Mouse (Mus musculus): ENCODE measurements around the gene Nrp1.
A peak's percentile ranks its signal among the peaks of the same experiment; 100 is the strongest.

The Nrp1 gene

GRCm38 (mm10) chr8:128358406-128358755, at the start of gene Nrp1:
TSS of gene Nrp1 (plus strand) at chr8:128358604.
- DNase-seq (ENCODE audit: low read depth, low spot score), result peak; percentile 20

DNA sequence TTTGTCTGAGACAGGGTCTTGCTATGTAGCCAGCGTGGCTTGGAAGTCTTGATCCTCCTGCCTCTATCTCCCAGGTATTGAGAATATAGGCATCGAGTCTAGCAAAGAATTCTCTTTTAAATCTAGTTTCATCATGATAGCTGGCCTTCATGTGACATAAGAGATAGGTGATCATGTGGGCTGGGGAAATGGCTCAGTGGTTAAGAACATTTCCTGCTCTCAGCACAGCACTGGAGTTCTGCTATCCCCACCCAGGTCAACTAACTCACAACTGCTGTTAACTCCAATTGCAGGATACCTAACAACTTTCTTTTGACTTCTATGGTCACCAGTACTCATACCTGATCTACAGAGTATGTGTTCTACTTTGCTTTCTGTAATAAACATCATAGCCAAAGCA, 37.6 kb upstream of the Nrp1 start:
- DNase-seq (ENCODE audit: low read depth, low spot score), result no peak

GRCm38 (mm10) chr8:128327281-128327680, 31.1 kb upstream of the Nrp1 start:
- no peak for DNase-seq (ENCODE audit: low read depth, low spot score)

DNA sequence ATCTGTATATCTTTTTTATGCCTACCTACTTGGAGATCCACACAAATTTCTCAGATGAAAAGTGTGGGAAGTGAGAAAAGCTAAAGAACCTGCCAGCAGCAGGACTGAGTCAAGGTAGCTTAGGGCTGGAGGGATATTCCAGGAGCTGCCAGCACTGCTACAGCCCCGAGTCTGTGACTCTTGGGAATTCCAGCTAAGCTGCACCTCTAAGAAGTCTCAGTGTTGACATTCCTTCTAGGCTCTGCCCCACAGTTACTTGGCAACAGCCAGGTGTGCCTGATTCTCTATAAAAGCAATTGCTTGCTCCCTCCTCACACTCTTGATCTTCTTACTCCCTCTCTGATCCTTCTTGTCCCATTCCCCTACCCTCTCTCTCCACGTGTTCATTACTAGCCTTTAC, 30.5 kb upstream of the Nrp1 start:
- no peak for DNase-seq (ENCODE audit: low read depth, low spot score)

DNA sequence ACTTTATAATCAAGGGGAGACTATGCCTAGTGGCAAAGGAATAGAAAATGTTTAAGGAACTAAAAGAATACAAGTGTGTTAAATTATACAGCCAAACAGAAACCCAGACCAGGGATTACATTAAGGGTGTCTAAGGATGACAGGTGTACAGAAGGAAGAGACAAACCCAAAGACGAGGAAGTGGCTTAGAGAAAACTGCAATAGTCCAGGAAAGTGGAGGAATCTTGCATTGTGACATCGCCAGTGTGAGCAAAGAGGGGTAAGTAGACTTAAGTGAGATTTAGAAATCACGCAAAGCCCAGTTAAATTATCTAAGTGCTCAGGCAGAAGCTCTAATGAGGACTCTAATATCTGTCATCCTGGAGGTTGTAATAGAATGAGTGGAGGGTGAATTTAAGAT, 28.9 kb upstream of the Nrp1 start:
- DNase-seq (ENCODE audit: low read depth, low spot score), result no peak

DNA sequence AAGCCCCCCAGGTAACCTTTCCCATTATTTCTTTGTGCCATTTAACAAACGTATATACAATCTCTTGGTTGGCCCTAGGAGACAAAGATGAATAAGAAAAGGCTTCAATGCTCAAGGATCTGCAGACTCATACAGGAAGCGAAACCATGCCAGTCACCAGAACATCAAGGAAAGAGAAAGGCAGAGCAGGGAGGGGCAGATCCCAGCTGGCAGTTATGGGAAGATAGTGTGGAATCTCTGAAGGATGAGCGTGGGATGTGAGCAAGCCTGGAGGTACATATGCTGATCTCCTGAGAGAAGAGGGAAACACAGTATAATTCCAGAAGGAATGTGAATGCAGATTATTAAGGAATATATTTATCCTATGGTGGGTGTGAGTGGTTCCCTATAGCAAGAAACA, 22.4 kb upstream of the Nrp1 start:
- no peak for DNase-seq (ENCODE audit: low read depth, low spot score)

DNA sequence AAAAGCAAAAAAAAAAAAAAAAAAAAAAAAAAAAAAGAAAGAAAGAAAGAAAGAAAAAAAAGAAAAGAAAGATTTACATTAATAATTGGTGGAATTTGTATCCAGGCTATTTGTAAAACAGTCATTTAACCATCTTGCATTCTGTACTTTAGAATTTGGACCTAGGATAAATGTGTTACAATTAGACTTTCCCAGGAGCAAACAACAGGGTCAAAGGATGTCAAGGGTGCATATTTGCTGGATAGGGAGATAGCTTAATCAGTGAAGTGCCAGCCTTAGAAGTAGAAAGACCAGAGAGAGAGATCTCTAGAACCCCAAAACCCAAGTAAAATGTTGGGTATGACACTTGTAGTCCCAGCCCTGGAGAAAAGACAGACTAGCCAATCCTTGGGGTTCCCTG, 19.5 kb upstream of the Nrp1 start:
- DNase-seq (ENCODE audit: low read depth, low spot score), result no peak

GRCm38 (mm10) chr8:128339521-128339920, 18.9 kb upstream of the Nrp1 start:
- DNase-seq (ENCODE audit: low read depth, low spot score), result no peak

- DNase-seq (ENCODE audit: low read depth, low spot score), result no peak
Measured at GRCm38 (mm10) chr8:128350405-128350804, 8.0 kb upstream of the Nrp1 start.

- no peak for DNase-seq (ENCODE audit: low read depth, low spot score)
Measured at GRCm38 (mm10) chr8:128351211-128351610, 7.2 kb upstream of the Nrp1 start.

- no peak for DNase-seq (ENCODE audit: low read depth, low spot score)
Measured at GRCm38 (mm10) chr8:128352821-128353220, 5.6 kb upstream of the Nrp1 start.

- no peak for DNase-seq (ENCODE audit: low read depth, low spot score)
Measured at GRCm38 (mm10) chr8:128353999-128354398, 4.4 kb upstream of the Nrp1 start.

- no peak for DNase-seq (ENCODE audit: low read depth, low spot score)
Measured at GRCm38 (mm10) chr8:128355091-128355490, 3.3 kb upstream of the Nrp1 start.

DNA sequence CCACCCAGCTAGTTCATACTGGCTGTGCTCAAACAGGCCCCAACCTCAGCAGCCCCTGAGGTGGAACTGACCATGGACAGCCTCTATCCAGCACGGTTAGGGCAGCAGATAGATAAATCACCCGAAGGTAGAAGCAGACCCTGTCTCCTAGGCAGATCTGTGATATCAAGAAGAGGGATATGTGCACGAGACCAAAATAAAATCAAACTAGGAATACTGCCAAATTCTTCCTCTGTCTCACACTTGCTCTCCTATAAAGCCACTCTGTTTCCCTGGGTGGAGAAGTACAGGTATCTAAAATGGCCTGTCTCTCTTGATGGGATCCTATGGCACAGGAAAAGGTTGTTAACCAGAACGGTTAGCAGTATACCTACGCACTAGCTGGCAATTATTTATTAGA, 2.2 kb upstream of the Nrp1 start:
- no peak for DNase-seq (ENCODE audit: low read depth, low spot score)

GRCm38 (mm10) chr8:128356796-128357539, 1.4 kb upstream of the Nrp1 start:
- DNase-seq (ENCODE audit: low read depth, low spot score), result peak; percentile 59

GRCm38 (mm10) chr8:128357540-128358405, 631 bp upstream of the Nrp1 start:
- peak; percentile 39 for DNase-seq (ENCODE audit: low read depth, low spot score)

DNA sequence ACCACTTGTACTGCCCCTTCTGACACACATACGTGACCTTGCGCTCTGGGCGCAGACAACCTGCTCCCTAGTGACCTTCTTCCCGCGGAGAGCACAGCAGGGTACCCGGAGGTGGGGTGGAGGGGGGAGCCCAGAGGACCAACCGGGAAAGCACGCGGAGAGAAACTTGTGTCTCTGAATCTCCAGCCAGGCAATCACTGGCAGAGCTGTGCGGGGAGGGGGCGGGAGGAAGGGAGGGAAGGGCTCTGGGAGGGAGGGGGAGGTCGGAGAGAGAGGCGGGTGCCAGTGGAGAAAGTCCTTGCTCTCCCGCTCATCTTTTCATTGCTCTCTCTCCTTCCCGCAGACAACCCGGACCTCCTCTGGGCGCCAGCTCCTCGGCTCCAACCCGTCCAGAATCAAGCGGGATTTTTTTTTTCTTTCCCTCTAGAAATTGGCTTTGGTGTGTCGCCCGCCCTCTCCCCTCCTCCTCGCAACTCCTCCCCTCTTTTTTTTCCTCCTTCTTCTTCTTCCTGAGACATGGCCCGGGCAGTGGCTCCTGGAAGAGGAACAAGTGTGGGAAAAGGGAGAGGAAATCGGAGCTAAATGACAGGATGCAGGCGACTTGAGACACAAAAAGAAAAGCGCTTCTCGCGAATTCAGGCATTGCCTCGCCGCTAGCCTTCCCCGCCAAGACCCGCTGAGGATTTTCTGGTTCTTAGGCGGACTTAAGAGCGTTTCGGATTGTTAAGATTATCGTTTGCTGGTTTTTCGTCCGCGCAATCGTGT, 534 bp downstream of the Nrp1 start:
- DNase-seq (ENCODE audit: low read depth, low spot score), result peak; percentile 46

GRCm38 (mm10) chr8:128359521-128360318, 1.3 kb downstream of the Nrp1 start:
- peak; percentile 24 for DNase-seq (ENCODE audit: low read depth, low spot score)

GRCm38 (mm10) chr8:128361343-128361870, 3.0 kb downstream of the Nrp1 start:
- DNase-seq (ENCODE audit: low read depth, low spot score), result no peak

- peak; percentile 73 for DNase-seq (ENCODE audit: low read depth, low spot score)
Measured at GRCm38 (mm10) chr8:128362940-128363595, 4.7 kb downstream of the Nrp1 start.

GRCm38 (mm10) chr8:128370496-128370895, 12.1 kb downstream of the Nrp1 start:
- no peak for DNase-seq (ENCODE audit: low read depth, low spot score)
